In genomic region chr1:187763821-187764220, GRCm38 (mm10) we compare ENCODE assay signal across 18 mouse cellular contexts.
"Had no signal": no experiment of that assay in that cellular context is flagged by ENCODE, and none has a peak within 500 bp of the region (broad histone marks: within the 10 kb centered on the region; RNA-seq: fewer than 3 reads in every experiment).

No protein-coding gene starts in this region.

- ATAC-seq: midbrain, embryonic 16.5 days had no signal

- H3K4me2 ChIP-seq: lung, embryonic 14.5 days; midbrain, embryonic 12.5 days; neural tube, embryonic 13.5 days; neural tube, embryonic 15.5 days had no signal

- H3K4me3 ChIP-seq: midbrain, embryonic 10.5 days; midbrain, embryonic 12.5 days; myocyte; neural tube, embryonic 13.5 days; neural tube, embryonic 15.5 days had no signal

- DNase-seq: lung, embryonic 14.5 days; lung, postnatal 10 days; lung, postnatal 4 days; midbrain, embryonic 14.5 days; retina, postnatal 1 day; right cerebral cortex, adult 18-20 months; right cerebral cortex, postnatal 25 days; right cerebral cortex, postnatal 4 days; spleen, adult 18-20 months; thymus, adult 18-20 months; thymus, postnatal 14 days; thymus, postnatal 36 days had no signal

- H3K27me3 ChIP-seq: midbrain, embryonic 12.5 days; neural tube, embryonic 13.5 days; neural tube, embryonic 15.5 days had no signal

- H3K36me3 ChIP-seq: midbrain, embryonic 10.5 days; midbrain, embryonic 12.5 days; neural tube, embryonic 13.5 days; neural tube, embryonic 15.5 days had no signal

- H3K9me3 ChIP-seq: midbrain, embryonic 10.5 days; midbrain, embryonic 12.5 days; neural tube, embryonic 13.5 days; neural tube, embryonic 15.5 days had no signal

- H3K27ac ChIP-seq: midbrain, embryonic 10.5 days; midbrain, embryonic 12.5 days; neural tube, embryonic 13.5 days; neural tube, embryonic 15.5 days had no signal

- H3K9ac ChIP-seq: lung, embryonic 14.5 days; midbrain, embryonic 12.5 days; neural tube, embryonic 13.5 days; neural tube, embryonic 15.5 days had no signal

- H3K4me1 ChIP-seq: neural tube, embryonic 15.5 days had no signal
